Comparison of ENCODE assay signal across 28 mouse cellular contexts in genomic region chr11:22784477-22784876, GRCm38 (mm10).
DNase-seq lines count a peak whose midpoint lies in the region; ATAC-seq and TF ChIP-seq lines count a peak whose summit lies in the region.
"Had no signal": no experiment of that assay in that cellular context is flagged by ENCODE, and none has a peak within 500 bp of the region (broad histone marks: within the 10 kb centered on the region; RNA-seq: fewer than 3 reads in every experiment).

No protein-coding gene starts in this region.

- ATAC-seq in forebrain, postnatal 0 days = no peak
- ATAC-seq: forebrain, embryonic 13.5 days; hindbrain, embryonic 16.5 days had no signal

- no peak overlapping the region for H3K4me3 ChIP-seq in forebrain, postnatal 0 days (ENCODE audit: low read depth, low read length)
- H3K4me3 ChIP-seq: forebrain, embryonic 13.5 days; heart, adult 2 months; heart, embryonic 13.5 days; limb, embryonic 10.5 days; limb, embryonic 15.5 days; megakaryocyte, embryonic 14.5 days; midbrain, embryonic 12.5 days; neural tube, embryonic 13.5 days had no signal

- WGBS in forebrain, postnatal 0 days = 82% methylated on average over 3 of the region's 3 CpGs

- peak; percentile 26 for DNase-seq in lung, postnatal 36 days
- DNase-seq in lung, postnatal 25 days (ENCODE audit: low spot score) = no peak
- peak; percentile 71 for DNase-seq in adrenal gland, adult 2 months
- DNase-seq in adrenal gland, postnatal 25 days = peak; percentile 43
- no peak for DNase-seq in gastrocnemius, postnatal 14 days
- DNase-seq in ovary, adult 18-20 months (ENCODE audit: low spot score) = no peak
- no peak for DNase-seq in forebrain, postnatal 0 days
- DNase-seq: B cell, adult 2 months; cerebellum, adult 2 months; cerebellum, postnatal 25 days; gastrocnemius, postnatal 36 days; heart, adult 2 months; heart, postnatal 10 days; kidney, postnatal 14 days; layer of hippocampus, adult 9-11 months; lung, embryonic 14.5 days; lung, postnatal 14 days; retina, postnatal 1 day; right cerebral cortex, postnatal 14 days had no signal

- no peak overlapping the region for H3K4me2 ChIP-seq in forebrain, postnatal 0 days (ENCODE audit: low read depth)
- H3K4me2 ChIP-seq: forebrain, embryonic 13.5 days; heart, embryonic 13.5 days; limb, embryonic 15.5 days; lung, embryonic 14.5 days; midbrain, embryonic 12.5 days; neural tube, embryonic 13.5 days had no signal

- no peak for TF ChIP-seq CTCF in forebrain, postnatal 0 days (IDR thresholded peaks at IDR 0.05; ENCODE audit: low read depth)

- H3K4me1 ChIP-seq in forebrain, postnatal 0 days (ENCODE audit: insufficient read depth) = no peaks in the 10 kb centered on the region
- H3K4me1 ChIP-seq: forebrain, embryonic 13.5 days; limb, embryonic 15.5 days; midbrain, embryonic 12.5 days; neural tube, embryonic 13.5 days had no signal

- intact Hi-C loops in gastrocnemius, postnatal 14 days (cut with DNase I; ENCODE audit: low total_unique reads) = no loop called here

- no peak overlapping the region for H3K9ac ChIP-seq in forebrain, postnatal 0 days
- H3K9ac ChIP-seq: forebrain, embryonic 13.5 days; heart, embryonic 13.5 days; limb, embryonic 15.5 days; liver, embryonic 14.5 days; lung, embryonic 14.5 days; midbrain, embryonic 12.5 days; neural tube, embryonic 13.5 days had no signal

- H3K27me3 ChIP-seq in forebrain, postnatal 0 days (ENCODE audit: insufficient read depth, low read length) = no peaks in the 10 kb centered on the region
- H3K27me3 ChIP-seq: forebrain, embryonic 13.5 days; heart, embryonic 13.5 days; limb, embryonic 15.5 days; megakaryocyte, embryonic 14.5 days; midbrain, embryonic 12.5 days; neural tube, embryonic 13.5 days had no signal

- H3K9me3 ChIP-seq in forebrain, postnatal 0 days (ENCODE audit: low read length) = no peaks in the 10 kb centered on the region
- H3K9me3 ChIP-seq: forebrain, embryonic 13.5 days; limb, embryonic 10.5 days; limb, embryonic 15.5 days; megakaryocyte, embryonic 14.5 days; midbrain, embryonic 12.5 days; neural tube, embryonic 13.5 days had no signal

- no peak overlapping the region for H3K27ac ChIP-seq in forebrain, postnatal 0 days (ENCODE audit: low read depth, low read length)
- H3K27ac ChIP-seq: forebrain, embryonic 13.5 days; heart, adult 2 months; heart, embryonic 13.5 days; limb, embryonic 10.5 days; limb, embryonic 15.5 days; liver, embryonic 14.5 days; midbrain, embryonic 12.5 days; neural tube, embryonic 13.5 days had no signal

- H3K36me3 ChIP-seq in forebrain, postnatal 0 days (ENCODE audit: insufficient read depth) = no peaks in the 10 kb centered on the region
- H3K36me3 ChIP-seq: heart, embryonic 13.5 days; limb, embryonic 10.5 days; limb, embryonic 15.5 days; midbrain, embryonic 12.5 days; neural tube, embryonic 13.5 days had no signal

Comparison
In these comparisons a context has a peak if more than half of its experiments do, and no peak if none do; other contexts are left out.
1. DNase-seq: peak in lung, postnatal 36 days (single experiment), adrenal gland, adult 2 months (single experiment) and adrenal gland, postnatal 25 days (single experiment); none in lung, postnatal 25 days (single experiment), gastrocnemius, postnatal 14 days (single experiment), ovary, adult 18-20 months (single experiment) and forebrain, postnatal 0 days (single experiment).